Comparison of ENCODE assay signal across 8 mouse cellular contexts in genomic region chr5:38307255-38308101, GRCm38 (mm10). TPM values are rescaled to one million over a fixed set of nuclear protein-coding genes. Genes with fewer than 3 reads are reported as not detected.
DNase-seq lines count a peak whose midpoint lies in the region; ATAC-seq lines count a peak whose summit lies in the region.

No protein-coding gene starts in this region.

- no peaks in the 10 kb centered on the region for H3K36me3 ChIP-seq in hindbrain, embryonic 16.5 days (ENCODE audit: control insufficient read depth, insufficient read depth, low read length)

- H3K4me1 ChIP-seq in hindbrain, embryonic 16.5 days (ENCODE audit: control insufficient read depth, insufficient read depth, low read depth, low read length): no peaks in the 10 kb centered on the region

- peak; percentile 95 for ATAC-seq in hindbrain, embryonic 16.5 days
- peak; percentile 96 for ATAC-seq in megakaryocyte, adult 5-6 weeks (ENCODE audit: poor library complexity, severe bottlenecking)

- peak overlapping the region; percentile 39 for H3K4me3 ChIP-seq in hindbrain, embryonic 16.5 days (ENCODE audit: low read length)

- H3K27ac ChIP-seq in hindbrain, embryonic 16.5 days (ENCODE audit: low read depth, low read length): no peak overlapping the region

- peak; percentile 77 for DNase-seq in T-cell, adult 2 months (ENCODE audit: low spot score)
- DNase-seq in cerebellum, postnatal 36 days: peak; percentile 92 to 96
- DNase-seq in frontal cortex, postnatal 36 days (ENCODE audit: low spot score in 2 of 2): peak; percentile 91 to 92
- peak; percentile 92 to 95 for DNase-seq in left cerebral cortex, adult 18-20 months (ENCODE audit: low spot score in 2 of 2)
- peak; percentile 93 to 94 for DNase-seq in right cerebral cortex, adult 2 months (ENCODE audit: low spot score in 2 of 2)
- peak; percentile 91 for DNase-seq in urinary bladder, postnatal 14 days (ENCODE audit: low spot score)

- no peaks in the 10 kb centered on the region for H3K9me3 ChIP-seq in hindbrain, embryonic 16.5 days (ENCODE audit: control insufficient read depth, low read length)

- H3K4me2 ChIP-seq in hindbrain, embryonic 16.5 days (ENCODE audit: low read length): peak overlapping the region; percentile 71

- 10% methylated on average over 26 of the region's 26 CpGs for WGBS in hindbrain, embryonic 16.5 days

- peaks cover 5% of the 10 kb centered on the region; the same call in 1 of the 2 replicates for H3K27me3 ChIP-seq in hindbrain, embryonic 16.5 days (replicated peaks; ENCODE audit: control insufficient read depth, insufficient read depth, low read length)

- peak overlapping the region; percentile 52 for H3K9ac ChIP-seq in hindbrain, embryonic 16.5 days (ENCODE audit: low read depth, low read length)

RNA-seq across cellular contexts. Expression of gene Drd5, which starts 11.7 kb away (rescaled TPM):
- polyA plus RNA-seq in hindbrain, embryonic 16.5 days (2015; fragmentation: Nextera tagmentation; extraction: Ambion mirVana): 1.1 TPM in 2 replicates
- total RNA-seq in left cerebral cortex, adult 18-20 months (2021): 1 to 10 TPM; 1.4 to 2.0 TPM
- total RNA-seq in megakaryocyte, adult 5-6 weeks (2015): not detected in 2 replicates
- not detected in 2 replicates for total RNA-seq in megakaryocyte, adult 5-6 weeks (2017)

RNA-seq across cellular contexts. Expression of gene Otop1, which starts 31.7 kb away (rescaled TPM):
- polyA plus RNA-seq in hindbrain, embryonic 16.5 days (2015; fragmentation: Nextera tagmentation; extraction: Ambion mirVana): 0.07 TPM in 1 of 2 replicates, not detected in the other
- not detected for total RNA-seq in left cerebral cortex, adult 18-20 months (2021)
- total RNA-seq in megakaryocyte, adult 5-6 weeks (2015): not detected in 2 replicates
- total RNA-seq in megakaryocyte, adult 5-6 weeks (2017): not detected in 2 replicates

RNA-seq across cellular contexts. Expression of gene Tmem128, which starts 47.5 kb away (rescaled TPM):
- 89.3 and 91.4 TPM in 2 replicates for polyA plus RNA-seq in hindbrain, embryonic 16.5 days (2015; fragmentation: Nextera tagmentation; extraction: Ambion mirVana)
- 10 to 100 TPM; 28.4 TPM for total RNA-seq in left cerebral cortex, adult 18-20 months (2021)
- total RNA-seq in megakaryocyte, adult 5-6 weeks (2015): 95.8 and 96.8 TPM in 2 replicates
- 32.3 and 34.5 TPM in 2 replicates for total RNA-seq in megakaryocyte, adult 5-6 weeks (2017)
